Mouse (Mus musculus) liver, postnatal 0 days (tissue): ENCODE data around the gene Epsti1.

Source experiments
- CTCF ChIP-seq: sonication (generic); IDR thresholded peaks from 2 replicates; pipeline ENCODE4 v1.5.1; 2016; ENCODE audit warnings: antibody characterized with exemption, low read depth
- EP300 ChIP-seq: IDR thresholded peaks from 2 replicates; pipeline ENCODE4 v1.6.1; 2016; ENCODE audit warnings: antibody characterized with exemption, low read depth, mild to moderate bottlenecking

DNA sequence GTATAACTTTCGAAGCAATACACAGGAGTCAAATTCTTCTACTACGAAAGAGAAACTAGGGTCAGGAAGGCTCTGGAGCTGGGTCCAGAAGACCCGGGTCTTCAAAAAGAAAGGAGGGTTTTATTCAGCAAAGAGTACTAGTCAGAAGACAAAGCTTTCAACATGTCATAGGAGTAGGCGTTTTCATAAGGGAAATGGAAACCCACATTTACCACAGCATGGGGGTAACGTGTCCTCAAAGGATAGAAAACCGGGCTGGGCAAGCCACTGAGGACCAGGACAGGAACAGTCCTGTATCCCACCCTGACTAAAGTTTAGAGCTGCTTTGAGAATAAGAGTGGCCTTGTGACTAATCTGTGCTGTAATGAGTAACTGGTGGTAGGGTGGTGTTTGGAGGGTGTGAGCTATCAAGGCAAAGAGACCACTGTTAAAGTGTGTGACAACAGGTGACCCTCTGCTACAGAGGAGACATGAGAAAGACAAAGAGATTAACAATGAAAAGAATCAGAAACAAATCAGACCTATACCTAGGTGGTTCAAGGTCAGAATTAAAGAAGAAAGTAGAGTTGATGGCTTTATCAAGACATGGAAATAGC is 32.6 kb upstream of the Epsti1 start:
- TF ChIP-seq CTCF (no peak), EP300 (no peak)
